Mouse (Mus musculus) embryo, embryonic 11.5 days (tissue): ENCODE results near the gene Defb20.

Experiments
- DNase-seq: peaks from one replicate; pipeline ENCODE4 v3.0.0-alpha.2; 2012; ENCODE audit warnings: low read depth, low spot score

The Defb20 gene

DNA sequence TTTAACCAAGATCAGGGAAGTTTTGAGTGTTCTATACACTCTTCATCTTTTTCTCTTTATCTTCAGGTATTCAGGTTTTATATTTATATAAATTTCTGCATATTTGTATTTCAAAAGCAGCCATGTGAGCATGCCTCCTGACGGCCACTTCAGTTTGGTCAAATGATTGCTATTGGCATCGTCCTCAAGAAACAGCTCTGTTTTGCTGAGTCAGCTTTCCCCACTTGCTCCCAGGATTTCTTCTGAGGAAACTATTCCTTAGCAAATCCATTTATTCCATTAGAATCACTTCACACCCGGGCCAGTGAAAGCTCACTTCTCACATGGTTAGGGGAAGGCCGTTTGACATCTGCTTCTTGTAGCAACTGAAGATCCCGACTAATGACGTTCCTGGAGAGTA is 21.2 kb downstream of the Defb20 start:
- no peak for DNase-seq

GRCm38 (mm10) chr2:152500204-152500862 is 23.5 kb downstream of the Defb20 start:
- no peak for DNase-seq

DNA sequence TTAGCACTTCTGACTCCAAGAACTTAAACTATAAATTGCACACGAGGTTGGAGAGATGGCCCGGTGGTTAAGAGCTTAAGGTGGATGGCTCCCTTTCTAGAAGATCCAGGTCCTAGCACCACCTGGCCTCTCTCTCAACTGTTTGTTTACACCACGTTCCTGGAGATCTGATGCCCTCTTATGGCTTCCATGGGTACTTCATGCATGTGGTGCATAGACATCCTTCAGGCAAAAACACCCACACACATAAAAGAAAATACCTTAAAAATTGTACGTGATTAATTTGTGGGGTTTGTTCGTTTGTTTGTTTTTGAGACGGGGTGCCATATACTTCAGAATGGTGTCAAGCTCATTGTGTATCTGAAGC is 24.0 kb downstream of the Defb20 start:
- DNase-seq = no peak

DNA sequence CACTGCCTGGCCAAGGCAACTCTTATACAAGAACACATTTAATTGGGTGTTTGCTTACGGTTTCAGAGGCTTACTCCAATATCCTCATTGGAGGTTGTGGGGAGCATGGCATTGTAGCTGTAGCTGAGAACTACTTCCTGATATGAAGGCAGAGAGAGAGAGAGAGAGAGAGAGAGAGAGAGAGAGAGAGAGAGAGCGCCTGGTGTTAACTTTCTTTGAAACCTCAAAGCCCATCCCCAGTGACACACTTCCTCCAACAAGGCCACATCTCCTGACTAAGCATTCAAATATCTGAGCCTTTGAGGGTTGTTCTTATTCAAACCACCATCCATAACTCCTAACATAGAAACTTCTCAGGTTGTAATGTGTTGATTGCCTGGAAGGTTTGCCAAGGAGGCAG is 27.1 kb downstream of the Defb20 start:
- no peak for DNase-seq

DNA sequence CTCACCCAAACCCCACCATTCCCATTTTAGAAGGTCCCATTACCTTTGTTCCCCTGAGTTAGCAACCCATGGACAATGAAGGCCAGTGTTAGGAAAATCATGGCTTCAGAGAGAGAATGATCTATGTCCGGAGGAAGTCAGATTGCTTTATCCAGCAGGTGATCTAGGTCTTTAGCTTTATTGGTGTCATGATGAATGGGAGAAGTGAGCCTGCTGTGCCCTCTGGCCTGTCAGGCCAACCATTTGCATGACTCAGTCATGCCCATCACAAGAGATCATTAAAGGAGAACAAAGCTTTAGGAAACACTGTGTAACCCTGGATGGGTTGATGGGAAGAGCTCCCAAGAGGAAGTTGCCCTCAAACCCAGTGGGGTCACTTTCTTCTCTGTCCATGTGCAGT is 34.7 kb downstream of the Defb20 start, which contains the start of gene Defb26:
Gene Defb26 (minus strand): TSS at position 101 of the 400 bp plus-strand sequence.
- no peak for DNase-seq

DNA sequence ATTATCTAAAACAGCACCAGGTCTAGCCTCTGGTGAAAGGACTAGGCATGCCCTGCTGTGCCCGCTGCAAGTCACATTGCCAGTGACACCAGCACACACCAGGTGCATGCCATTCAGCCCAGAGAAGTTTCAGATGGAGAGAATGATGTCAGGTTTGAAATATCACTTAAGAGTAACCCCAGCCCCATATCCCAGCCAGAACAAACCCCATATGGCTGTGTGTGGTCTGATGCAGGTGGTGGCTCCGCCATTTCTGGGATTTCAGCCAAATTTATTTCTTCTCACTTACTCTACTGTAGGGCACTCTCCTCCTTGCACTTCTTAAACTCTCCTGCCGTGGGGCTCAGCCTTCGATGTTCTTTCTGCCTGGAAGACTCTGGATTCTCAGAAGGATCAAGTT is 39.2 kb downstream of the Defb20 start:
- no peak for DNase-seq

DNA sequence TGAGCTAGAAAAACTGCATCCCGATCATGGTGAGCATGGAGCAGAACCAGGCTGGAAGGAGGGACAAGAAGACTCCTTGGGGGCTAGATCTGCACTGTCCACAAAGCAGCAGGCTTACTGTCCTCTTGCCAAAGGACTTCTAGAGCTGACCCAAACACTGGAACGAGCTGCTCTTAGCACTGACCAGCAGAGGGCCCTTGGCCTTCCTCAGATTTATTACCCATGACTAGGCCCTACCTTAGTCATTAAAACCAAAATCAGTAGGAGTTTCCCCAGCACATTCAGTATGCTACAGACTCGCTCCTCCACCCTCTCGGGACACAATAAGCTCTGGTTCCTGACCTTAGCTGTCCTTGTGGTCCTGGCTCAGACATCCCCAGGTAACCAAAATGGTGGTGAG is 41.1 kb downstream of the Defb20 start, which contains the start of gene Defb28:
Gene Defb28 (plus strand): TSS at position 275 of the 400 bp plus-strand sequence.
- DNase-seq = no peak
